In the genomic region with DNA sequence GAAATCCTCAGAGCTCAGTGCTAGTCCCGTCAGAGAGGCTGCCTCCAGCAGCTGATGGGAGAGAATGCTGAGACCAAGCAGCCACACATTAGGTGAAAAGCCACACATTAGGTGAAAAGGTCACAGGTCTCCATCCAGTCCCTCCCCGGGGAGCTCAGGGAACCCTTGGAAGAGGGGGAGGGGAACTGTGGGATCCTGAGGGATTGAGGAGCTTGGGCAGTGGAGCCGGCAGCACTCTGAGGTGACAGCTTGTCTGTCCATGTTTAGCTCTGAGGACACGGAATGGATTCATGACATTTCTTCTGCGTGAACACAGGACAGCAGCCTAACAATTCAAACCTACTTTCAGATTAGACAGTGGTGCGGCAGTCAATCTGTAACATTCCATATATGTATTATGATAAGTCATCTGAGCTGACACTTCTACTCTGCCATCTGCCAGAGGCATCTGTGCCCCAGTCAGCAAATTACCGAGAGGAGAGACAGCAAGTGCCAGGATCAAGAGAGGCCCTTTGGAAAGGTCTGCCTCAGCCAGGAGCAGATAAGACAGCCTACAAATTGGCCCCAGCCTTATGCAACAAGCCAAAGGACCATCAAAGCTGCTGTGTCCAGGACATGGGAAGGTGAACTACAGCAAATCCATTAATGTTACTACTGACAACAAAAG, we compare ENCODE assay signal across 10 mouse cellular contexts. TPM values are rescaled to one million over a fixed set of nuclear protein-coding genes. Genes with fewer than 3 reads are reported as not detected.
A peak's percentile ranks its signal among the peaks of the same experiment; 100 is the strongest.
DNase-seq lines count a peak whose midpoint lies in the region; TF ChIP-seq lines count a peak whose summit lies in the region.
"Had no signal": no experiment of that assay in that cellular context is flagged by ENCODE, and none has a peak within 500 bp of the region (broad histone marks: within the 10 kb centered on the region; RNA-seq: fewer than 3 reads in every experiment).

No protein-coding gene starts in this region.

- no peaks in the 10 kb centered on the region for H3K36me3 ChIP-seq in small intestine, adult 2 months (ENCODE audit: control insufficient read depth, insufficient read depth, low read length)

- peak overlapping the region; percentile 45 for H3K4me3 ChIP-seq in gastrocnemius, adult 2 months
- H3K4me3 ChIP-seq in small intestine, adult 2 months (ENCODE audit: low read depth, low read length): no peak overlapping the region
- H3K4me3 ChIP-seq: liver, embryonic 13.5 days; myocyte had no signal

- no peaks in the 10 kb centered on the region for H3K27me3 ChIP-seq in small intestine, adult 2 months (ENCODE audit: control insufficient read depth, insufficient read depth, low read length)
- H3K27me3 ChIP-seq: liver, embryonic 13.5 days had no signal

- H3K27ac ChIP-seq in gastrocnemius, adult 2 months: peak overlapping the region; percentile 74
- H3K27ac ChIP-seq in small intestine, adult 2 months (ENCODE audit: insufficient read depth, low read depth, low read length): peak overlapping the region; percentile 96
- H3K27ac ChIP-seq: liver, embryonic 13.5 days had no signal

- WGBS in small intestine, adult 2 months: 45% methylated on average over 7 of the region's 7 CpGs

- TF ChIP-seq CTCF in gastrocnemius, adult 2 months (IDR thresholded peaks at IDR 0.05): no peak
- TF ChIP-seq CTCF in small intestine, adult 2 months (IDR thresholded peaks at IDR 0.05; ENCODE audit: extremely low read depth, insufficient read length, insufficient replicate concordance, low read depth, low read length): no peak

- no peak for TF ChIP-seq POLR2A in small intestine, adult 2 months (IDR thresholded peaks at IDR 0.05; ENCODE audit: low read depth, low read length)

- peaks cover 32% of the 10 kb centered on the region for H3K4me1 ChIP-seq in small intestine, adult 2 months (ENCODE audit: control insufficient read depth, insufficient read depth, insufficient read length, low read length)

- intact Hi-C loops in gastrocnemius, adult 2 months (cut with DNase I): loop anchor here (2.0 kb wide), 2 partner anchors 25 to 67 kb away; no protein-coding TSS in a partner anchor
- intact Hi-C loops in heart, postnatal 10 days (cut with DNase I): loop anchor here (1.0 to 2.0 kb wide), 2 partner anchors 45 to 69 kb away; no protein-coding TSS in a partner anchor
- intact Hi-C loops in gastrocnemius, postnatal 14 days (cut with DNase I; ENCODE audit: low total_unique reads): loop anchor here (2.0 kb wide), 1 partner anchor 67 kb away; no protein-coding TSS in a partner anchor

- no peak for DNase-seq in gastrocnemius, adult 2 months
- DNase-seq in gastrocnemius, adult 8-10 months (ENCODE audit: low spot score in 2 of 2): no peak
- peak; percentile 54 to 55 for DNase-seq in right cerebral cortex, adult 2 months (ENCODE audit: low spot score in 2 of 2)
- no peak for DNase-seq in right cerebral cortex, postnatal 14 days
- peak; percentile 46 to 71 for DNase-seq in heart, postnatal 10 days
- DNase-seq in lung, postnatal 4 days: no peak
- no peak for DNase-seq in gastrocnemius, postnatal 14 days
- DNase-seq: liver, embryonic 13.5 days had no signal

RNA-seq across cellular contexts. Expression of a gene that starts 28.9 kb away (rescaled TPM):
- total RNA-seq in gastrocnemius, adult 2 months (2021): 100 to 1,000 TPM; 108 to 135 TPM
- 100 to 1,000 TPM; 107 to 126 (median 122) TPM for total RNA-seq in gastrocnemius, adult 8-10 months (2022)
- 100 to 1,000 TPM; 290 to 296 TPM for total RNA-seq in heart, postnatal 10 days (2021)
- polyA plus RNA-seq in small intestine, adult 2 months (2012; rRNA removed): 116 and 178 TPM in 2 replicates
- 100 to 1,000 TPM; 160 to 164 TPM for total RNA-seq in gastrocnemius, postnatal 14 days (2021)

Comparison
In these comparisons a context has a peak if more than half of its experiments do, and no peak if none do; other contexts are left out.
1. DNase-seq: peak in right cerebral cortex, adult 2 months (2 of 2) and heart, postnatal 10 days (2 of 2); none in gastrocnemius, adult 2 months (single experiment), gastrocnemius, adult 8-10 months (0 of 2), right cerebral cortex, postnatal 14 days (single experiment), lung, postnatal 4 days (0 of 2) and gastrocnemius, postnatal 14 days (single experiment).